Mouse (Mus musculus) testis, adult 2 months (tissue): ENCODE results near the gene Mphosph9.

Source experiments
- CTCF ChIP-seq: fragments of 200-500 bp; IDR thresholded peaks from 2 replicates; pipeline ENCODE4 v1.5.1; 2012; ENCODE audit warnings: low read depth, mild to moderate bottlenecking, inconsistent platforms, low read length, moderate library complexity; ENCODE audit not compliant: control insufficient read depth, insufficient read depth, insufficient replicate concordance
- POLR2A ChIP-seq: fragments of 200-500 bp; IDR thresholded peaks from 2 replicates; pipeline ENCODE4 v1.6.1; 2012; ENCODE audit warnings: low read depth, mild to moderate bottlenecking, inconsistent platforms, low read length, moderate library complexity; ENCODE audit not compliant: control insufficient read depth

DNA sequence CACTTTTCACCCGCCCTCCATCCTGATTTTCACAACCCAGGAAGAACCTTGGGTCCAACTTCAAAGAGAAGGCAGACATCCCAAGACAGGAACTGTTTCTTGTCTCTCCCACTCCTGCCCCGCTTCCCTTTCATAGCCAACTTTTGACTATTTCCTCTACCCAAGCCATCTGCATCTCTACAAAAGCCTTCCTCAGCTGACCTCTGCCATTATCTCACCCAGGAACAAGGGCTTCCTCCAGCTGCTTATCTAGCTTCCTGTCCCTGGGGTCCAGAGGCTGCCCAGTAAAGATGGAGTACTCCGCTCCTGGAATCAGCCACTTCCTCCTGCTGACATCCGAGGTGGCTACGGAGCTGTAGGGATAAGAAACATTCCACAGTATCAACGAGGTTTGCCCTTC is 61.0 kb downstream of the Mphosph9 start:
- TF ChIP-seq POLR2A (no peak), CTCF (no peak)
